Mouse (Mus musculus) T-helper 2 cell (primary cell): ENCODE measurements around the gene Chrna9.

Source experiments
- in situ Hi-C: fragments of 300-600 bp; cut with MboI, MseI; formaldehyde crosslinking; loops from one replicate; pipeline ENCODE4 v1.15.1; 2025; ENCODE audit warnings: high pct_unique_total_duplicates

Gene Chrna9

DNA sequence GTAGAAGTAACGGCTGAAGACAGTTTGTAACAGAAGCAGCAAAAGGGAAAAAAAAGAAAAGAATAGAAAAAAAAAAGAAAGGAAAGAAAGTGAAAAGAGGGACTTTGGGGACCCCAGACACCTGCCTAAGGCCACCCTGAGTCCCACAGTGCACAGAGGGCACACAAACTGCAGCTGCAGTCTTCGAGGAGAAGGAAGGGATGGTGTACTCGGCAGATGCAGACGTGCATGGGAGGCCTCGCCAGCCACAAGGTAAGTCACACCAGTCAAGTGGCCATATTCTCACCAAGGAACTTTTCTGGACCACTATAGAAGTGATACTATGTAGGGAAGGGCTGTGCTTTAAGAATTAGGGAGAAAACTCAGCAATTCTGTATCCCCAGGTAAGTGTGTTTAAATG is at the start of gene Chrna9:
Gene Chrna9 (plus strand): TSS at position 139 of the 400 bp plus-strand sequence.
- in situ Hi-C loops = no loop called here

DNA sequence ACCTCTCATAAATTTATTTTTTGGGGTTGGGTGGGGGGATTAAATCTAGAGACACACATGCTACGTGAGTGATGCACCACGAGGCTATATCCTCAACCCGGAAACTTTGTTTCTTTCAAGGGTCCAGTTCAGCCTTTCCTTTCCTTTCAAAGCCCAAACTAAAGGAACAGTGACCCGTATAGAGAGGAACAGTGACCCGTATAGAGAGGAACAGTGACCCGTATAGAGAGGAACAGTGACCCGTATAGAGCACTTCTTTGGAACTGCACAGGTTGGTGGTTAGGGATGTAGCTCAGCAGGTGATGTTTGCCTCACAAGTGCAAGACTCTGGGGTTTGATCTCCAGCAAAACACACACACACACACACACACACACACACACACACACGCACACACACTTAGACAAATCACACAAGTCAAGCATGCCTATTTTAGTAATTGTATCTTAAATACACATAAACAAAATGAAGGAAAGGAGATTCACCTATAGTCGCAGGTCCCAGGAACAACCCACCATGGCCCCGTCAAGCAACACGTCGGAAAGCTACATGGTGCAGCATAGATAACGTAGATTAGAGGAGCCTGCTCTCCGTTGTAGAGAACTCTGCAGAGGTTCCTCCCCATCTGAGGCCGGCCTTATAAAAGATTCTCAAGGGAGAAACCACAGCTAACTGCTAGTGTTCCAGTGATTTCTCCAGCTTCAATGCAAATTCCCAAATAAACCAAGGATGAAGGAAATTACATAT is 48.9 kb upstream of the Chrna9 start:
- in situ Hi-C loops = no loop called here

DNA sequence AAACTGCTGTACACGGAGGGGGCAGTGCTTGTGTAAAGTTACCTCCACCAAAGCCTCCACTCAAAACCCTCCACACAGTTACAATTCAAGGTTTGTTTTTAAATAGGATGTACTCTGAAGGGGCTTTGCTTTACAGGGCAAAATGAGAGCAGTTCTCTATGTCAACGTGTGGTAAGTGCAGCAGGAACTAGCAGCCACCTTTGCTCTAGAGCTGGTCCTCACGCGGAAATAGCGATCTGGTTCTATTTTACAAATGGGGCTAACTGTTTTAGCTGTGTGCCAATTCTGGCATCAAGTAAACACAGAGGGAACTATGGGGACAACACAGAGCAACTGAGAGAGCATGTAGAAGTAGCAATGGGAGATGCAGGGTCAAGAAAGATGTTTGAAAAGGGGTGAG is 46.6 kb upstream of the Chrna9 start:
- in situ Hi-C loops = no loop called here

DNA sequence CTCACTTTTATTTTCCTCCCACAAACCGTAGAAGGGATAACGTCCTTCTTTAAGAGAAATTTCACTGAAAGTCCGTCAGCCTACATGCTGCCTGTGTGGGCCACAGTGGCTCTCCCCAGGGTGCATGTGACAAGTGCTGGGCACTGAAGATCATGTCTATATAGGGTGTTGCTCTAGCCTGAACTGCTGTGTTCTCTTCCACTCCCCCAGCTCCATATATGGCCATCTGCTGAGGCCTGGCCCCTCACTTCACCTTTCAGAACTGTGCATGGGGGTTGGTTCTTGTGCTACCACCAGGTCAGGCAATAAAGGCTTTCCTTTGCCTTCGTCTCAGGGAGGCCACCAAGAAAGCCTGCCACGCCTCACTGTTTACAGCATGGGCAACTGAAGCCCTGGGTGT is 45.7 kb upstream of the Chrna9 start:
- in situ Hi-C loops = no loop called here

DNA sequence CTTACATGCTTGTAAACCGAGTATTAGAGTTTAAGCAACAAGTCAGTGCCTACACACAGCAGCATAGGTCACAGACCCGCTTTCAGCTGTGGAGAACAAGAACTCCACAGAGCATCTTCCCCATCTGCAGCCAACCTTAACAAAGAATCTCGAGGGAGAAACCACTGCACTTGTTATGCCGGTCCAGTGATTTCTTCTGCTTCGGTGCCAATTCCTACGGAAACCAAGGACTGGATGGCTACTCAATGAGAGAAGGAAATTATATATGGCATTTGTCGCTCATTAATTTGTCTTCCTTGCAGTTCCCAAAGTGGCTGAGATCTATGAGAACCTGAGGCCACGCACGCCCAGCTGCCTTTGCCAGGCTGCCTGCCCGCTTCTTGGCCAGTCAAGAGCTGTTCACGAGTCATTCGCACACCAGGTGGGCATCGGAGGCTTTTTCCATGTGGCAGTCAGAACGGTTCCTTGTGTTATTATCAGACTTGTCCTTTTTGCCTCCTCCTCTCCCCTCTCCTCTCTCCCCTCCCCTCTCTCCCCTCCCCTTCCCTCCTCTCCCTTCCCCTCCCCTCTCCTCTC is 43.4 kb upstream of the Chrna9 start:
- in situ Hi-C loops = no loop called here

DNA sequence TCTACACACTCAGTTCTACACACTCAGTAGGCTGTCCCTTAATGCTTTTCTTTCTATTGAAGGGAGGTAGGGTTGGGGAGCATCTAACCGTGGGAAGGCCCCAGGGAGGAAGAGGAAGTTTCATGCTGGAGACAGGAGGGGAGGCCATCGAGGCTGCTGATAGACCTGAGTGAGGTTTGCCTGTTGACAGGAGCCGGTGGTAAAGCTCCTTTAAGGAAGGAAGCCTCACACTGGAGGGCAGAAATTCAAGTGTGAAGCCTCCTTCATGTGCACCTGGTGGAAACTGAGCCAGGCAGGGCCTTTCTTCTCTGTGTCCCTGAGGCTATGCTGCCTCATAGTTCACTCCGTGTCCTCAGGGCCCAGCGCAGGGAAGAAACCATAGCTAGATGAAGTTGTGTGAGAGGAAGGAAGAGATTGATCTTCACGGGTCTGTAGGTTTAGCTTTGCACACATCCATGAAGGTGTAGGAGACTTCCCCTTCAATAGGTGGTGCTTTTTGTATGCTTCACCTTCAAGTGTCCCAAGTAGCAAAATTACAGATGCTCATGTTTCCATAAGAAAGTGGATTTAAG is 39.5 kb upstream of the Chrna9 start:
- in situ Hi-C loops = no loop called here

DNA sequence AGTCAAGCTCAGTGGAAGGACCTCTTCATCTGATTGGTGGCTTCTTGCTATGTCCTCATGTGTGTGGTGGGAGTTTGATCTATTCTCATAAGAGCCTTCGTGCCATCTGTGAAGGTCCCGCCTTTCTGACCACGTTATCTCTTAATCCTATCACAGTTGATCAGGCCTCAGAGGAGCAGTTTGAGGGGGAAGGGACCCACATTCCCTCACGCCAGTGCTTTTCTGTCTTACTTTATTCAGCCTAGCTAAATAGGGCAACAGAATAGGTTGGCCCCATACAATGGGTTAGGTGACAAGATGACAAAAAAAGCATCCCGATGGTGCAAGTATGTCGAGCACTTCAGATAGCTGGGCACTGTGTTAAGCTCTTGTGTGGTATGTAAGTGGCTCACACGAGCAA is 39.0 kb upstream of the Chrna9 start:
- in situ Hi-C loops = no loop called here

DNA sequence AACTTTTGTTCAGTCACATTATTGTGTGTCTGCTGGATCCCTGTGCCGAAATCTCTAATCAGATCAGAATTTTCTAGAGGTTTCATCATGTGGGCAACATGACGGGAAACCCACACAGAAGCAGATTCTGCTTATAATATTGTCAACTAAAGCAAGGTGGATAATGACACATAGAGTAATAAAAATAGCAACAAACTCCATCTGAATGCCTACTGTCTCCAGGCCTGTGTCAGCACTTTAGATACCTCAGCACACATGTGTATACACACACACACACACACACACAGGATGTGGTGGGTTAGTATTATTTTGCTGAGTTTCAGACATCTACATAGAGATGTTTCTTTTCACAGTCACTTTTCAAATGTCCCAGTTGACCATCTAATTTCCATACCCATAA is 37.0 kb upstream of the Chrna9 start:
- in situ Hi-C loops = no loop called here

DNA sequence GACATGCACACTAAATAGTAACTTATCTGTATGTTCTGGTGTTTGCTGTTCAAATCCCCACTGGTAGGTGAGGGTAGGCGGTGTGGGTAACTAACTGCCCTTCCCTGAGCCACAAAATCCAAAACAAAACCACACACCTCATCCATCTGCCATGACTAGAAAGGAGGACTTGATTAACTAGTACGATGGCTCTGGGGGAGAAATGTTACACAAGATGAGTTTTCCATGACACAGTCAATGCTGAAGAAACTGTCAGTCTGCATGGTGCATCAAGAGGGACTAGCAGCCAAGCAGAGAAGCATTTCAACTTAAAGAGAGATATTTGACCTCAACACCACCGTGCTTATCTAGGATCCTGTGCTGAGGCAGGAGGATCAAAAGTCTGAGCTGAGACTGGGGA is 36.0 kb upstream of the Chrna9 start:
- in situ Hi-C loops = no loop called here

DNA sequence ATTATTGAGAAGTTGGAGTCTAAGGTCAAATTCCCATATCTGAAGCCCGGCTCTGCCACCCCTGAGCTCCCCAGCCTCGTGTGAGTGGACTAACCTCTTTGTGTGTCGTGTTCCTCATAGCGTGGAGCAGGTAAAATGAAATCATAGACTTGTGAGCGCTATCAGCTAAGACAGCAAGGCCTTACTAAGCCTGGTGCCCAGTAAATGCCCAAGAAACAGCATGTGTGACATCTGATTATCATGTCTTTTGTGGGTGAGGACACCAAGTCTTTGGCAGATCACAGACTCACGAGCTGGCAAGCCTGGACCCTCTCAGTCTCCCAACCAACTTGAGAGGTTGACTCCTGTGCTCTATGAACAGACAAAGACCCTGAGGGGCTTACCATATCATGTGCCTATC is 34.6 kb upstream of the Chrna9 start:
- in situ Hi-C loops = no loop called here

DNA sequence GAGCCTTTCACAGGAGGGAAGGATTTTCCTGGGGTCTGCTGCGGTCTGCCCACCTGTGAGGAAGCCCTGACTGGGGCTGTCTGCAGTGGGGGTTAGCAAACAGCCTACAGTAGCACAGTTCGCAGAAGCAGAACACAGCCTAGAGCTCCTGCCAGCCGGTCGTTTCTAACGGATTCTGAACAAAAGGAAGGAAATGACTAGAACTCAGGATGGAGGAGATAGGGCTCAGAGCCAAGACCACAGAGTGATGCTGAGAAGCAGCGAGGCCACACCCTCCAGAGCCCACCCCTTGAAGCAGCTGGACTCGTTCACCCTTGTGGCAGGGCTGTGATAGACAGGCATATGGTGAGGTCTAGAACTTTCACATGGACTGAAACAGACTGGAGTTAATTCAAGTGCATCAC is 33.9 kb upstream of the Chrna9 start:
- in situ Hi-C loops = no loop called here

DNA sequence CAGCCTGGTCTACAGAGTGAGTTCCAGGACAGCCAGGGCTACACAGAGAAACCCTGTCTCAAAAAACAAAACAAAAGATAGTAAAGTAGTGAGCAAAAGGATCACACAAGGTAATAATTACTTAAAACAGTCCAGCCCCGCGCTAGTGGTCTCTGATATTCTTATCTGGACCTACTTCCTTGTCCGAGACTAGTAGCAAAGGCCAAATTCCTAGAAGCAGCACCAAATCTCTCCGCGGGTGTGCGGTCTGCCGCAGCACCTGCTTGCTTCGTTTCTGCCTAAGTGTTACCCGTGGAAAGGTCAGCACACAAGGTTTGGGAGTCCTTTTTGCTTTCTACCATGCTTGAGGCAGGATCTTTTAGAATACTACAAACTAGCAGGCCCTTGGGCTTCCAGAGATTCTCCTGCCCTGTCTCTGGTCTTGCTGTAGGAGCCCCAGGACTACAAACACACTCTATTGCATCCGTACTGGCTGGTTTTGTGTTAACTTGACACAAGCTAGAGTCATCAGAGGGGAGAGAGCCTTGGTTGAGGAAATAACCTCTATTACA is 32.8 kb upstream of the Chrna9 start:
- in situ Hi-C loops = no loop called here

DNA sequence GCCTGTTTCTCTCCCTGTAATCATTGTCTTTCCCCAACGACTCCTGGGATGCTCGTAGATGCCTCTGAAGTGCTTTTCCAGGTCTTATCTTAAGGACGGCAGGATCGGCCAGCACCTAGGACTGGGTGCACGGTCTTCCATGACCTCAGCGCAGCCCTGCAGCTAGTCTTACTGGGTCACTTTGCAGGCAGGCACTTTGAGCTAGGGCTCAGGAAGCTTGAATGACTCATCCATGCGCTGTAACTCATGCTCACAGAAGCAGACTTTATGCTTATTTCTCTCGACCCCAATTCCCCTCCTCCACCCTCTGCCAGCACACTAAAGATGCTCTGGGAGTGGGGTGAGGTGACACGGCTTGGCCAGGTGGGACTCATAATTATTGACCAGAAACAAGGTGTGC is 31.9 kb upstream of the Chrna9 start:
- in situ Hi-C loops = no loop called here

DNA sequence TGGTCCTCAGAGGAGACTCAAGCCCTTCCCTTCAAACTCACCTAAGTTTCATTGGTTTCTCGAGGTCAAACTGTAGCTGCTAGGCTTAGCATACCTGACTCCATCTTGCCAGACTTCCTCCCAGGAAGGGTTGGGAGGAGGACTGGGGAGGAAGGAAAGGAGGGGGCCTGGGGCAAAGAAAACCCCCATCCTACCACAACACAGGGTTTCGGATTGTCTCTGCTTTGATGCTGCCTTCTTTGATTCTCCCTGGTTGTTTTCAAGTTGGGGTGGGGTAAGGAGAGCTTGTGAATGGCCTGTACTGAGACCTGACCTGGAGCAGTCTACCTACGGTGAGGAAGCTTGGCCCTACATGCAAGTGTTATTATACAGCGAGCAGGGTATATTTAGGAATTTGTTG is 30.2 kb upstream of the Chrna9 start:
- in situ Hi-C loops = no loop called here

DNA sequence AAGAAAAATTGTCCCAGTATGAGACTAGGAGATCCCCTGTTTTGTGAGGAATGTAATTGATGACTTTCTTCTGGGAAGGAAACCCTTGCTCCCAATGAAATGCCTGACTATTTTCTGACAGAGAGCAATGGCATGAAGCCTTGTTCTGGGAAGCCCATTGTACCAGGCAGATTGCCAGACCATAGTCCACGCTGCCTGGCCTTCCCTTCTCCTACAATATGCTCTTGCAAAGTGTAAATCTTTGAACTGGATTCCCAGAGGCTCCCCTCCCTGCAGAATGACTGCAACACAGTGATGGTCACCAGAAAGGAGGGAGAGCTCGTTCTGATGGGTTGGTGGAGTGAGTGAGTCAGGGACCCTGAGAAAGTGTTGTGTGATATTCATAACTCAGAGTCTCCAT is 26.0 kb upstream of the Chrna9 start:
- in situ Hi-C loops = no loop called here

DNA sequence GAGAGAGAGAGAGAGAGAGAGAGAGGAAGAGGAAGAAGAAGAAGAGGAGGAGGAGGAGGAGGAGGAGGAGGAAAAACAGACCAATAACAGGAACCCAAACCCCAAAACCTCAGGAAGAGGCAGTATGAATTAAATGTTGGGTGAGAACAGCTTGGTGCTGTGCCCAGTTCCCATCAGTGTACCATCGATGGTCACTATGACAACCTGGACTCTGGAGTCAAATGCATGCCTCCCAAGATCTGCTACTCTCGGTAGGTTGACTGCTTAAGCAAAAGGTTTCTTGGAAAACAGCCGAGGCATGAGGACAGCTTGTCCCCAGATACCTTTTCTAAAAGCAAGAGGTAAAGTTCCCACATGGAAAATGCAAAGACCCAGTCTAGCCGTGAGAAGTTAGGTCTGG is 25.4 kb upstream of the Chrna9 start:
- in situ Hi-C loops = no loop called here

DNA sequence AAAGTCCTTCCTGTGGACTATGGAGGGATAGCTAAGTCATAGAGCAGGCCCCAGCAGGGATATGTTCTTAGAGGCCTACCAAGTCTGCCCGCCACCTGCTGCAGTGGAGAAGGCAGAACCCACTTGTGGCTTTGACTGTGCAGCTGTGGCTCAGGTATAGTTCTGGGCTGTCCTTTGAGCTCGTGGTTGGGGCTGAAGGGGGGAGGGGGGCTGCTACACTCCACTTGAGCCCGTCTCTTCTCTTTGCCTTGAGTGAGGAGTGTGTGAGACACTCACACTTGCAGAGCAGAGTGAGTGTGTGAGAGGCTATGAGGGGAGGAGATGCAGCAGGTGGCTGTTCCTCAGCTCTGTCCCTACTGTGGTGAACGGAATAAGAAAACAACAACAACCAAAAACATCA is 24.3 kb upstream of the Chrna9 start:
- in situ Hi-C loops = no loop called here

DNA sequence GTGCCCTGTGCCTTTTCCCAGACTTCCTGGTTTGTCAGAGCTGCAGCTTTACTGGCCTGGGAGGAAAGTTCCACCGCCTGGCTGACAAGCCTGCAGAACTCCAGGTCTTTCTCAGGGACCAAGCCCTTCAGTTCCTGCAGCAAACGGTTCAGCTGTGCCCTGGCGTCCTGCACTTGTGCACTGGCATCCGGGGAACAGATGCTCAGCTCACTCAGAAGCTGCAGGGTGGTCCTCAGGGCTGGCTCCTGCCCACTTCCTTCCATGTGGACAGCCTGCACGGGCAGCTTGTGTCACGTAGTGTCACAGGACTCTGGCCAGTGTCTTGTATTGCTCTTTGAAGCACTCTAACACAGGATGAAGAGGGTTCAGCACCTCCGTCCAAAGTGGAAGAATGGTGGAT is 23.0 kb upstream of the Chrna9 start:
- in situ Hi-C loops = no loop called here

DNA sequence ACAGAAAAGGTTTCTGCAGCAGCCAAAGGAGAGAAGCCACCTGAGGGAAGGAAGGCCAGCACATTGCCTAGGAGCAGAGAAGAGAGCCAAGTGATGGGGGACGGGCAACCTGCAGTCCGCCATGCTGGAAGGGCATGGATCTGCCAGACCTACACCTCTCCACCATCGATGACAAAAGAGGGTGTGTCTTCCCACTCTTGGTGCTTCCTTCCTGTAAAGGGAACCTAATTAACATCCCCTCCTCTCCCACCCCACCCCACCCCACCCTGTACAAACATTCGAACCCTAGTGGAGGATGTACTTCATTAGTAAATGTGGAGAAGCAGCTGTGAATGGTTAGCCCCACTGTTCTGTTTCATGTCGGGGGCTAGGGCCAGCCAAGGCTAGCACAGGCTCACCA is 22.5 kb upstream of the Chrna9 start:
- in situ Hi-C loops = no loop called here

DNA sequence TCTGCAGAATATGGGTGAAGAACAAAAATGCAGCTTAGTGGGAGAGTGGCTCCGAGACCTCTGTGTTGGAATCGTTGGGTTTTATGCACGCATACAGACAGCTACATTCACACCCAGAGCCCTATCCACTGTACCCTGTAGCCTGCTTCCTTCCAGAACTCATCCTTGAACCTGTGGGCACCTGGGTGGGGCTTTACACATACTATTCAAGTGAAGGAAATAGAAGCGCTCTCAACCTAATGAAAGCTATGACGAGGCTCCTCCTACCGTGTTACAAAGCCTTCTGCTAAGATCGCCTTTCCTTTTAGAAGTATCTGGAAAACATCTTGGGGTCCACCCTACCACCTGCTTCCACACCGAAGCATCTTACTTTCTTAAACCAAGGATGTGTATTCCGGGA is 21.6 kb upstream of the Chrna9 start:
- in situ Hi-C loops = no loop called here

DNA sequence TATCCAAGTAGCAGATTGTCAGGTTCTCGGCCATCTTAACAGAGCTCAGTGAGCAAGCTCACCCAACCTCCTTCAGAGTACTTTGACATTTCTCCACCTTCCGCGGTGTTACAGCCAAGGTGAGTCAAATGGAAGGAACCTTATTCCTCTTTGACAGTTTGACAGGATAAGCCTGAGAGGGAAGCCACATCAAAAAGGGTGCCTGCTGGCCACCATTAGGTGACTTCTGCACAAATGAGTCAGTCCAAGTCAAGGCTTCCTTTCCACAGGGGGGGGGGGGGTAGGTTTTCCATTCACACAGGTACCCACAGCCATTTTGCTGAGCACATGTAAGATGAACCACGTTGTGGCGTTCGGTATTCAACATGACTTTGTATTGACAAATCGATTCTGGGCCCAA is 20.4 kb upstream of the Chrna9 start:
- in situ Hi-C loops = no loop called here

DNA sequence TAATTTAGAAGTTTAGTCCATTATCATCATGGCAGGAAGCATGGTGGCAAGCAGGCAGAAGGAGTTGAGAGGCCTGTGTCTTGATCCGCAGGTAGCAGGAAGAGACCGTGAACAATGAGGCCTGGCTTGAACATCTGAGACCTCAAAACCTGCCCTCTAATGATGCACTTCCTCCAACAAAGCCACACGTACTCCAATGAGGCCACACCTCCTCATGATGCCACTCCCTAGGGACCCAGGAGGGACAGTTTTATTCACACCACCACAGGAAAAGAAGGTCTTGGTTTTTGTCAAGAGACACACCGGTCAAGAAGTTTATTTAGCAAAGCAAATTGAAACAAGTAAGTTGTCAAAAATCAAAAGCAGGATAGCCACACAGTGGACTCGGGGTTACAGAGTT is 17.8 kb upstream of the Chrna9 start:
- in situ Hi-C loops = no loop called here

DNA sequence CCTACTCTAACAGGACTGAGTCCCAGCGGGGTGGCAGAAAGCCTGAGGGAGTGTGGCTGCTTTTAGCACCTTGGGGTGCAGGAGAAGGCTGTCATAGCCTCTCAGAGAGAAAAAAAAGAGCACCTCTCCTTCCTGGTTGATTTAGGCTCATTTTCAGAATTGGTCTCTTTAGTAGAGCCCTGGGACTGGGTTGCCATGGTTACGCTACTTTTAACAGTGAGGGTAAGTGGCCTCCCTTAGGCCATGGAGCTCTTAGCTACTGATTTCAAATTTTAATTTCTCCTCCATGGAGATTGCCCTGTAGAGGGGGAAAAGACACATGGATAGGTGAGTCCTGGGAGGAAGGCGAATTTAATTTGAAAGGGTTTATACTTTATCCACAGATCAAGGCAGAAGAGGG is 16.1 kb upstream of the Chrna9 start:
- in situ Hi-C loops = no loop called here
